Mouse (Mus musculus): ENCODE data around the gene Zfp9.

Zfp9 gene

DNA sequence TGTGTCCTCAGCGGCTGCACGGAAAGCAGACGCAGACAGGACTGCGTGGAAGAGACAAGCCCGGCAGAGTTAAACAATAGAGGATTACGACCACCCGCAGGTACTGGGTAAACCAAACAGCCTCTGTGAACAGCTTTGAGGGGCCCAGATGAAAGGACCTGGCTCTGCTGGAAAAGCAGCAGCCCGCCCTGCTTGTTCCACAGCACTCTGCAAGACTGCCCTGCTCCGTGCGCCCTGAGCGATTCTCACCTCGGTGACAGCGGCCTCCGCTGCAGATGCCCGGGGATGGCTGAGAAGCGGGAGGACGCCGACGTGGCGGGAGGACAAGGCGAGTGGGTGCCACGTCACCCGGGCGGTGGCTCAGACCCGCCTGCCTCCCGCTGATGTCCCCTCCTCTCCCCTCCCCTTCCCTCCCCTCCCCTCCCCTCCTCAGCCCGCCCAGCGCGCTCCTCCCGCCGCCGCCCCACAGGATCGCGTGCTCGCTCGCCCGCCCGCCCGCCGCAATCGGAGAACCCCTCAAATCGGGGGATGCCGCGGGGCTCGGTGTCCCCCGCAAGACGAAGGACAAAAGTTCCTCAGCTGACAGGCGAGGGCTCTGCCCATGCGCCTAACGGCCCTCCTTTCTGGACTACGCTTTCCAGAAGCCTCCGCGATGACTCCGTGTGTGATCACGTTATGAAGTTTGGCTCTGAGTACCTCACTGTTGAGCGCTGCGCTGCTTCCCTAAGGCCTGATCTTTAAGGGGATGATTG, at the start of gene Zfp9:
Gene Zfp9, minus strand, starts transcription at position 364 of the 752 bp plus-strand sequence.
- peak in 1 of 2 experiments; percentile 17 for DNase-seq (ENCODE audit: low spot score in 2 of 2)

GRCm38 (mm10) chr6:118520668-118521067, 41.5 kb upstream of the Zfp9 start:
- DNase-seq (ENCODE audit: low spot score in 2 of 2): no peak

GRCm38 (mm10) chr6:118513335-118514012, 34.4 kb upstream of the Zfp9 start:
- DNase-seq (ENCODE audit: low spot score in 2 of 2): no peak

- DNase-seq (ENCODE audit: low spot score in 2 of 2): no peak
Observed at GRCm38 (mm10) chr6:118499010-118499409, 19.9 kb upstream of the Zfp9 start.

- DNase-seq (ENCODE audit: low spot score in 2 of 2): no peak
Observed at GRCm38 (mm10) chr6:118482125-118482524, 3.0 kb upstream of the Zfp9 start.

DNA sequence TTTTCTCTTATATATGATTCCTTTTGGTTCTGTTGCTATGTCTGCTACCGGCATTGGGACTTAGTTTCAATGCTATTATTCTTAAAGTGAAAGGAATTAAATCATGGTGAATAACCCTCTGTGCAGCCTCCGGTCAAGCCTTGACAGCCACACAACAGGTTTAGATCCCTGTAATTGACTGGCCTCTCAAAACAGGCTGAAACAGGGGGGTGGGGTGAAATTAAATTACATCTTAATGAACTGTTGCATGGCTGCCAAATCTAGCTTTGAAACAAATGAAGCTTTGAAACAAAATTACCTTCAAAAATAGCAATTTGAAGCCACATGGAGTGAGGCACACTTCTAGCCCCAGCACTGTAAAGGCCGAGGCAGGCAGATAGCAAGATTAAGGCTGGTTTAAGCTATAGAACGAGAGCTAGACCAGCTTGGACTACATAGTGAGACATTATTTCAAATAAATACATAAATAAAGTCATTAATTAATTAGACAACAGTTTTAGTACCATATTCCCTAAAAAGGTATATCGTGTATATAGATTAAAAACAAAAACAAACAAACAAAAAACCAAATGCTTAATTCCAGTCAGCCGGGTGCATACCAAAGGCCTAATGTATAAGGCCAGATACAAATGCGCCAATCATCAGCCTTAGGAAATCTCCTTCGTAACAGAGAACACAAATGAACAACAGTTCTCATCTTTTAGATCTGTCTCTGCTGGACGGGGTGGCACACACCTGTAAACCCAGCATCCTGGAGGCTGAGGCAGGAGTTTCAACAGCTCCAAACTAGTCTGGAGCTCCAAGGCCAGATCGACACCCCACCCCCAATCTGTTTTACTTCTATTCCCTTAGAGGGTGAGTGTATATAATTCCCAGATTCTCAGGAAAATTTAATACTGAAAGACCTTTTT, 990 bp downstream of the Zfp9 start:
- no peak for DNase-seq (ENCODE audit: low spot score in 2 of 2)

GRCm38 (mm10) chr6:118462069-118462705, 16.9 kb downstream of the Zfp9 start:
- no peak for DNase-seq (ENCODE audit: low spot score in 2 of 2)

DNA sequence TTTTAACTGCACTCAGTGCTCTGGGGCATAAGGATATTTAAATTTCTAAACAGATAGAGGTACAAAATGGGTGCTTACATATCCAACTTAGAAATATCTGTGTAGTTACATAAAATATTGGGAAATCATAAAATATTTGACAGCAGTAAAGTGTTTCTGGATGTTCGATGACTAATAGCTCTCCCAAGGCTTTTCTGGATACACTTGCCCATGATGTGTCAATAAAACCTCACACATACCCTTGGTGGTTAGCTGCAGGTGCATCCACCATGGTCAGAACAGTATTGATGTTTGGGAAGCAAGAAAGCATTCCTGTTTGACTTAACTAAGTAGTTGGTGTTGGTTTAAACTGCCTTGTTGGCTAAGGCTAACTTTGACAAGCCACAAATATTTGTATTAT, 21.4 kb downstream of the Zfp9 start:
- no peak for DNase-seq (ENCODE audit: low spot score in 2 of 2)

- peak; percentile 60 to 78 for DNase-seq (ENCODE audit: low spot score in 2 of 2)
Observed at GRCm38 (mm10) chr6:118455042-118455631, 24.0 kb downstream of the Zfp9 start, which contains the start of gene Zfp248. Gene Zfp248 (minus strand): TSS chr6:118455528.

GRCm38 (mm10) chr6:118454452-118454851, 24.7 kb downstream of the Zfp9 start:
- DNase-seq (ENCODE audit: low spot score in 2 of 2): peak in 1 of 2 experiments; percentile 8

DNA sequence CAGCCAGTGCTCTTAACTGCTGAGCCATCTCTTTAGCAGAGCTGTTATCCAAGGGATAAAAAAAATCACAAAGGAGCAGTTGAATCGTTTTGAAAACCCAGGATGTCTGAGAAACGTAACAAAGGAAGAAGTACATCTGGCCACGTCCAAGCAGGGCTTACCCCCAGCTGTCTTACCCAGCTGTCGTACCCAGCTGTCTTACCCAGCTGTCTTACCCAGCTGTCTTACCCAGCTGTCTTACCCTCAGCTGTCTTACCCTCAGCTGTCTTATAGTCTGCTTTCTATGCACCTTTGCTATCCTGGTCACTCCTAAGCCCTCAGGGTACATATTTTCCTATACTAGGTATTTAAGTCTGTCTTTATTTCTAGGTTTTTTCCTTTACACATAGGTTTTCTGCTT, 47.6 kb downstream of the Zfp9 start:
- no peak for DNase-seq (ENCODE audit: low spot score in 2 of 2)

DNA sequence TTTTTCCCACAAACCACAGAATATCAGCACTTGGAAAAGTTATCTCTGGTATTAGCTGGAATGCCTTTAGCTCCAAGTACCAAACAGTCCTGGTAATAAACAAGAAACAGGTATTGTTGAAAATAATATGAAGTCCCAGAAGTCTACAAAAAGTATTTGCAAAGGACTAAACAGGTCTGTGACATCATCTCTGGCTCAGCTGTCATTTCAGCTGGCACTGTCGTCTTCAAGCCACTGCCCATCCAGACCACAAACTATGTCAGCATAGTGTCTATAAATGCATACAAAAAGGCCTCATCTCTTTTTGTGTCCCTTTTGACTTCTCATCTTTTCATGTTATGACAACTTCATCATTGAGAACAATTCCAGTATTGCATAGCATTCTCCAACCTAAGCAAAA, 52.5 kb downstream of the Zfp9 start:
- DNase-seq (ENCODE audit: low spot score in 2 of 2): no peak

DNA sequence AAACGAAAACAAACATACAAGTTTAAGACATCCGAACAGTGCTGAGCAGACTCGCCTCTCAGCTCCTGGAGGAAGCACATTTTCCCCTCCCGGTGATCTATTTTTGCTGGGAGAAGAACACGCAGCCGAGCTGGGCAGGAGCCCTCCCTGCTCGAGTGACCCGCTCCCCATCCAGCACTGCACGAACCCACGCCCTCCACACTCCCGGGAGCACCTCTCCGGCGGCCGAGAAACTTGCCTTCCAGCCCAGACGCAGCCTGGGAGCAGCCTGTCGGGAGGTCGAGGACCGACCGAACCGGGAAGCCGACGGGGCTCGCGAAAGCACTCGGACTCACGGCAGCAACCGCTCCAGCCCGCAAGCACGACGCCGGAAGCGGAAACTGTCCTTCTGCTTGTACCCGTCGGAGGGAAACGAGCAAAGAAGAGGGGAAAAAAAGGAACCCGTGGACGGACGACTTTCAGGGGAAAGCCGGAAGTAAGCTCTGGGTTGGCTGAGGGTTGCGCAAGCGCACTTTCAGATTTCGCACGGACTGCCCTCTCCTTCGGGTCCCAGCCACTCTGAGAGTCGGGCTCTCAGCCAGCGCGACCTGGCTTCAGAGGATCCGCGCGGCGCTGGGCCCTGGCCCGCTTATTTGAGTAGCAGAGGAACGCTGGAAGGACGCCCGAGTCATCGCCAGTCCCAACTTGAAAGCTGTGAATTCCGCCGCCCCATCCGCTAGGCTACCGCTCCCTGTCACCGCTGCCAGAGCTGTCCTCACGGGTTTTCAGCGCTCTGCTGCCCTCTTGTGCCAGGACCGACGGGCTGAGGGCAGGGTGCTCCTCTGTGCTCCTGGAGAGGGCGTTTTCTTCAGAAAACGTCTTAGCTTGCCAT, 59.8 kb downstream of the Zfp9 start, which contains the start of gene Bms1:
Gene Bms1, minus strand, starts transcription at position 425 of the 871 bp plus-strand sequence.
- peak; percentile 84 to 91 for DNase-seq (ENCODE audit: low spot score in 2 of 2)

Data from thymus, postnatal 10 days (tissue).